Mouse (Mus musculus) kidney, adult 2 months (tissue): ENCODE measurements around the gene Ncl.

Experiments used
- CTCF ChIP-seq: fragments of 200-500 bp; conservative IDR thresholded peaks from 2 replicates; pipeline ENCODE4 v1.5.1; 2011; ENCODE audit warnings: low read depth, mild to moderate bottlenecking, control low read depth, low read length, moderate library complexity, mixed read lengths; ENCODE audit not compliant: insufficient read depth, insufficient read length
- POLR2A ChIP-seq: fragments of 200-500 bp; IDR thresholded peaks from one replicate; pipeline ENCODE4 v1.6.1; 2011; ENCODE audit warnings: low read depth, low read length, control low read depth

- TF ChIP-seq CTCF (no peak), POLR2A (no peak)
Measured at GRCm38 (mm10) chr1:86348801-86349200, 10.4 kb downstream of the Ncl start.
